Mouse (Mus musculus) CH12.LX (cell line): Measurements from ENCODE around the gene Zfp617. TPM values are rescaled to one million over a fixed set of nuclear protein-coding genes. Genes with fewer than 3 reads are reported as not detected.
A peak's percentile ranks its signal among the peaks of the same experiment; 100 is the strongest.
"Not testable (repeated sequence)": the region's sequence is repeated elsewhere in the genome, so short reads cannot be mapped to it uniquely, and the experiment has no call there.

ENCODE experiments used
- DNase-seq: peaks from one replicate; pipeline ENCODE4 v3.0.0-alpha.2; 2013; ENCODE audit errors: extremely low read depth
- H3K27ac ChIP-seq: 2 replicates; pipeline ENCODE4 v1.5.1; 2012; ENCODE audit warnings: low read depth, mild to moderate bottlenecking, control low read depth, moderate library complexity; ENCODE audit not compliant: insufficient read depth
- H3K27me3 ChIP-seq: replicated peaks from 2 replicates; pipeline ENCODE3; 2012; ENCODE audit warnings: inconsistent platforms
- H3K36me3 ChIP-seq, 2 experiments: replicated peaks in 1 of 2; 2 replicates each; pipeline versions ENCODE3 to v1.6.1; 2012; ENCODE audit warnings: inconsistent platforms in 1 of 2, low read length in 1 of 2, mild to moderate bottlenecking in 1 of 2, mixed read lengths in 1 of 2, moderate library complexity in 1 of 2; ENCODE audit not compliant: control insufficient read depth in 1 of 2, insufficient read depth in 1 of 2
- H3K4me1 ChIP-seq, 2 experiments: 2 replicates each; pipeline ENCODE4 v1.6.1; 2012; ENCODE audit warnings: inconsistent platforms in 1 of 2, moderate library complexity in 1 of 2; ENCODE audit not compliant: insufficient read depth in 2 of 2, control insufficient read depth in 1 of 2
- H3K4me2 ChIP-seq: 2 replicates; pipeline ENCODE4 v1.6.1; 2012; ENCODE audit warnings: low read depth, mild to moderate bottlenecking, control low read depth; ENCODE audit not compliant: poor library complexity, insufficient read depth, severe bottlenecking
- H3K4me3 ChIP-seq, 3 experiments: fragments of 150-350 bp in 1 of 3; sonication (generic) in 1 of 3; replicated peaks in 1 of 3; 2 replicates each; pipeline versions ENCODE3 to v1.5.1; 2011 to 2012; ENCODE audit warnings: low read depth in 2 of 3, low read length in 2 of 3, mild to moderate bottlenecking in 2 of 3, moderate library complexity in 2 of 3, control low read depth in 1 of 3, improper control_type of control experiment in 1 of 3, inconsistent platforms in 1 of 3, mixed read lengths in 1 of 3; ENCODE audit not compliant: poor library complexity in 1 of 3
- H3K79me2 ChIP-seq: replicated peaks from 2 replicates; pipeline ENCODE4 v1.6.1; 2012; ENCODE audit warnings: mild to moderate bottlenecking, moderate library complexity; ENCODE audit not compliant: control insufficient read depth, poor library complexity, insufficient read depth, severe bottlenecking; ENCODE audit errors: extremely low read depth
- H3K9ac ChIP-seq: 2 replicates; pipeline ENCODE4 v1.6.1; 2012; ENCODE audit warnings: low read depth, mild to moderate bottlenecking, control low read depth, moderate library complexity; ENCODE audit not compliant: insufficient read depth
- H3K9me3 ChIP-seq: replicated peaks from 2 replicates; pipeline ENCODE3; 2012; ENCODE audit warnings: low read length, inconsistent platforms, mixed read lengths
- MXI1 ChIP-seq: IDR thresholded peaks from 2 replicates; pipeline ENCODE4 v1.6.1; 2011; ENCODE audit warnings: mild to moderate bottlenecking, low read depth, low read length, improper control_type of control experiment
- MYC ChIP-seq: IDR thresholded peaks from 2 replicates; pipeline ENCODE4 v1.6.1; 2011; ENCODE audit warnings: low read depth, mild to moderate bottlenecking, improper control_type of control experiment, low read length
- NELFE ChIP-seq: IDR thresholded peaks from 2 replicates; pipeline ENCODE4 v1.6.1; 2011; ENCODE audit warnings: low read depth, low read length, improper control_type of control experiment
- ZNF384 ChIP-seq: IDR thresholded peaks from 2 replicates; pipeline ENCODE4 v1.6.1; 2012; ENCODE audit warnings: low read depth, low read length, improper control_type of control experiment, inconsistent platforms
- dilution Hi-C: fragments of 300-500 bp; cut with MboI; formaldehyde crosslinking; loops from 2 replicates; pipeline ENCODE4 v1.14.3; 2020; ENCODE audit warnings: low sequenced_read_pairs; ENCODE audit not compliant: extremely low pct_unique_long_range_greater_than_20kb, extremely low pct_ligation_motif_present
- in situ Hi-C: fragments of 300-500 bp; cut with MboI; formaldehyde crosslinking; loops from 3 replicates; pipeline ENCODE4 v1.14.3; 2019; ENCODE audit warnings: low sequenced_read_pairs, low pct_ligation_motif_present, low pct_unique_long_range_greater_than_20kb, mixed read lengths
- polyA plus RNA-seq: library from polyadenylated mRNA; unstranded; fragments of >175 nt; gene quantifications from 2 replicates; pipeline ENCODE4 v1.2.1, GENCODE M21; 2012; ENCODE audit warnings: low read depth; ENCODE audit not compliant: insufficient read length
- total RNA-seq, 2 experiments: library from RNA; depleted of rRNA; stranded (reverse); fragments of 300-350 nt in 1 of 2; fragments of >200 nt in 1 of 2; gene quantifications; 2 replicates each; pipeline ENCODE4 v1.2.3; 2012 to 2014

Zfp617 gene
- total and polyA plus RNA-seq, 3 experiments: 8.6 to 24.9 (median 9.5) TPM

DNA sequence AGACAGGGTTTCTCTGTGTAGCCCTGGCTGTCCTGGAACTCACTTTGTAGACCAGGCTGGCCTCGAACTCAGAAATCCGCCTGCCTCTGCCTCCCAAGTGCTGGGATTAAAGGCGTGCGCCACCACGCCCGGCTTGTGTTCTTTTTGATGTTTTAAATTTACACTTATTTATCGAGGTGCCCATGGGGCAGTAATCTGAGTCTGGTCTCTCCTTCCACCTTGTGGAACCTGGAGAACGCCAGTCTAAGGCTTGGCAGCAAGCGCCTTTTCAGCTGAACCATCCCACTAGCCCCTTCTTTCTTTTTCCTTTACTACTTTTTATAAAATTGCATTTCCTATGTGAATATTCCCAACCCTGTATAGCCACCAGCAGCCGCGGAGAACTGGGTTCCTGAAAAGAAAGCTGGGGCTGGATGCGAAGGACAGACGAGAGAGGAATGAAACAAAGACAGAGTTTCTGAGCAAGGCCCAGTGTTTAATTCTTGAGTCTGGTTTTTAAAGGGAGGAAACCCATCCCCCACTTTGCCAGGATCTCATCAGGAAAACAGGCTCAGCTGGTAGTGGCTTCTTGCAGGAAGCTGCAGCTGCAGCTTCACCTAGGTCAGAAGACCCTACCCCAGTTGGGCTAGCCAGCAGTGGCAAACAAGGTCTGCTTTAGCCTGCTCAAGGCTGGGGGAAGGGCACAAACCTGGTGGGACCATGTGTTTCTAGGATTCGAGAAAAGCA is 43.2 kb downstream of the Zfp617 start:
- Histone ChIP-seq H3K4me2 (peak overlapping the region; percentile 99), H3K27me3 (no peaks in the 10 kb centered on the region), H3K36me3 (peaks cover 0 to 4% of the 10 kb centered on the region in 2 experiments), H3K4me3 (peak overlapping the region; percentile 70 to 93 (median 82)), H3K4me1 (peaks cover 0 to 49% of the 10 kb centered on the region in 2 experiments; a peak in 3 of 4 replicates), H3K9me3 (no peaks in the 10 kb centered on the region), H3K27ac (no peak overlapping the region), H3K79me2 (peaks cover 18% of the 10 kb centered on the region), H3K9ac (peak overlapping the region; percentile 65)
- TF ChIP-seq MYC (0 out of 2 replicates have a peak, but pooled peaks have one; percentile 2), NELFE (no peak)
- dilution Hi-C loops (no loop called here), in situ Hi-C loops (no loop called here)
- DNase-seq: no peak

DNA sequence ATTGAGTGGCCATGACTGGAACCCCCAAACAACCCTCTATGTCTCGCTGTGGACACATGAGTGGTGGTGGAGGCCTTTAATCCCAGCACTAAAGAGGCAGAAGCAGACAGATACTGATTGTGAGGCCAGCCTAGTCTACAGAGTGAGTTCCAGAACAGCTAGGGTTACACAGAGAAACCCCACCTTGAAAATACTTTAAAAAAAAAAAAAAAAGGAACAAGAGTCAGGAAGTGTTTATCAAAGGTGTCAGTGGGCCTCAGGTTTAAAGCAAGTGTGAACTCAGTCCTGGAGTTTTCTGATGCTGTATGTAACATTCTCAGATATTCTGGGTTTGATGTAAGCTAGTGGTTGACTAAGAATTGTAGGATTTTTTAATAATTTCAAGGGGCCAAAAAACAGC is 44.1 kb downstream of the Zfp617 start:
- in situ Hi-C loops: no loop called here
- H3K36me3 ChIP-seq: peaks cover 0 to 4% of the 10 kb centered on the region in 2 experiments
- TF ChIP-seq ZNF384 (peak; percentile 21; the same call in 1 of the 2 replicates), MXI1 (no peak)
- TF ChIP-seq, all 38 proteins: peak for 1
- no peak overlapping the region for H3K27ac ChIP-seq
- no peak overlapping the region for H3K4me3 ChIP-seq
- H3K9ac ChIP-seq: no peak overlapping the region
- peaks cover 19% of the 10 kb centered on the region for H3K79me2 ChIP-seq
- dilution Hi-C loops: no loop called here
- H3K9me3 ChIP-seq: no peaks in the 10 kb centered on the region
- no peak for DNase-seq
- H3K27me3 ChIP-seq: no peaks in the 10 kb centered on the region
- peaks cover 0 to 43% of the 10 kb centered on the region in 2 experiments; a peak in 3 of 4 replicates for H3K4me1 ChIP-seq
- H3K4me2 ChIP-seq: peak overlapping the region; percentile 99; the same call in 1 of the 2 replicates

DNA sequence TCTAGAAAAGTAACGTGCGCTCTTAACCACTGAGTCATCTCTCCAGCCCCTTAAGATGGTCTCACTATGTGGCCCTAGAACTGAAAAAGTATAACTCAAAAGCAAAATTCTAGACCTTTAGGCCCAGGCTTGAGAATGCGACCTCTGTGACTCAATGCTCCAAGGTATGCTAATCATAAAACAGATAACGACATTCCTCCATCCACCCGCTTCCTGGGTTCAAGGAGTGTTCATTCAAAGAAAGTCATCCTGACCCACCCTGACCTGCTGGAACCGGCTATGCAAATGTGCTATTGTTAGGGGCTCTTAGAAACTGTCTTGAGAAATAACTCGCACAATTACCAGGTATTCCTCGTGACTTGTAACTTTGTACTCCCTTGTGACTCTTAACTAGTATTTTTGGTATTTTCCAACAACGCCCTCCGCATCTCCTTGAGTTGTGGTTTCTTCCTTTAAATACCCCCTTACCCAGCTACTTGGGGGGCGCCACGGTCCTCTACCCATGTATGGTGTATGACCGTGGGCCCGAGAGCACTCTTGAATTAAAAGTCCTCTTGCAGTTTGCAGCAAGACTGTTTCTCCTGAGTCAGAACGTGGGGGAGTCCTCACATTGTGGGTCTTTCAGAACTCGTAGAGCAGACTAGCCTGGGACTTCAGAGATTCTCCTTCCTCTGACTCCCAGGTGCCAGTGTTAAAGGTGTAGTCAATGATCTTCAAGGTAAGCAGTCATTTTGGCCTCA is 44.7 kb downstream of the Zfp617 start:
- dilution Hi-C loops, H3K9ac ChIP-seq: not testable (repeated sequence)

More for the DNA sequence above, 44.7 kb downstream of the Zfp617 start:
- H3K4me2 ChIP-seq, H3K4me3 ChIP-seq, H3K36me3 ChIP-seq, in situ Hi-C loops, H3K9me3 ChIP-seq, H3K27me3 ChIP-seq, DNase-seq, H3K27ac ChIP-seq: not testable (repeated sequence)
- Histone ChIP-seq H3K4me1 (peaks cover 0 to 36% of the 10 kb centered on the region in 2 experiments; a peak in 3 of 4 replicates), H3K79me2 (peaks cover 23% of the 10 kb centered on the region)
